Mouse (Mus musculus) forebrain, embryonic 13.5 days (tissue): ENCODE measurements around the gene Psmd13. TPM values are rescaled to one million over a fixed set of nuclear protein-coding genes. Genes with fewer than 3 reads are reported as not detected.
"Not testable (repeated sequence)": the region's sequence is repeated elsewhere in the genome, so short reads cannot be mapped to it uniquely, and the experiment has no call there.

ENCODE experiments used
- ATAC-seq: fragments of 200-750 bp; cut with Nextera tagmentation; 2 replicates; pipeline ENCODE4 v1.8.0; 2017
- H3K27ac ChIP-seq: fragments of 300-500 bp; sonication (generic); 2 replicates; pipeline ENCODE4 v1.5.1; 2015; ENCODE audit warnings: inconsistent platforms, mild to moderate bottlenecking, moderate library complexity
- H3K27me3 ChIP-seq: fragments of 300-500 bp; sonication (generic); 2 replicates; pipeline ENCODE4 v1.6.1; 2015; ENCODE audit warnings: mild to moderate bottlenecking, inconsistent platforms
- H3K36me3 ChIP-seq: fragments of 300-500 bp; sonication (generic); 2 replicates; pipeline ENCODE4 v1.6.1; 2015; ENCODE audit warnings: mild to moderate bottlenecking, inconsistent platforms; ENCODE audit not compliant: poor library complexity, severe bottlenecking
- H3K4me1 ChIP-seq: fragments of 300-500 bp; sonication (generic); 2 replicates; pipeline ENCODE4 v1.6.1; 2015; ENCODE audit warnings: inconsistent platforms
- H3K4me2 ChIP-seq: fragments of 300-500 bp; sonication (generic); 2 replicates; pipeline ENCODE4 v1.6.1; 2015; ENCODE audit warnings: inconsistent platforms, mild to moderate bottlenecking, moderate library complexity
- H3K4me3 ChIP-seq: fragments of 300-500 bp; sonication (generic); 2 replicates; pipeline ENCODE4 v1.5.1; 2015; ENCODE audit warnings: mild to moderate bottlenecking, inconsistent platforms
- H3K9ac ChIP-seq: fragments of 300-500 bp; sonication (generic); 2 replicates; pipeline ENCODE4 v1.6.1; 2015; ENCODE audit warnings: mild to moderate bottlenecking, inconsistent platforms
- H3K9me3 ChIP-seq: fragments of 300-500 bp; sonication (generic); replicated peaks from 2 replicates; pipeline ENCODE4 v1.6.1; 2016; ENCODE audit warnings: inconsistent platforms
- WGBS: fragments of 180-500 bp; shearing (Covaris S2); methylation state at CpG from one replicate; pipeline ENCODE4 v1.1.7; 2015; 5-methylcytosine and 5-hydroxymethylcytosine counted together
- polyA plus RNA-seq: library from polyadenylated mRNA; unstranded; fragments of >200 nt; fragmentation: Nextera tagmentation; extraction: Ambion mirVana; gene quantifications from 2 replicates; pipeline ENCODE4 v1.2.1, GENCODE M21; 2015

Gene Psmd13
- polyA plus RNA-seq, 1 experiment from 2014 or later: 310 TPM

GRCm38 (mm10) chr7:140858746-140859145 is 23.0 kb upstream of the Psmd13 start:
- H3K4me1 ChIP-seq: peaks cover 32% of the 10 kb centered on the region
- peak overlapping the region; percentile 99 for H3K4me2 ChIP-seq
- 98% methylated on average over 8 of the region's 8 CpGs for WGBS
- H3K36me3 ChIP-seq: peaks cover 66% of the 10 kb centered on the region
- peak overlapping the region; percentile 84; the same call in 1 of the 2 replicates for H3K4me3 ChIP-seq
- H3K27ac ChIP-seq: no peak overlapping the region
- no peak for ATAC-seq
- peak overlapping the region; percentile 92 for H3K9ac ChIP-seq
- no peaks in the 10 kb centered on the region for H3K27me3 ChIP-seq
- H3K9me3 ChIP-seq: no peaks in the 10 kb centered on the region

- H3K9ac ChIP-seq: peak overlapping the region; percentile 13; the same call in 1 of the 2 replicates
- no peak overlapping the region for H3K4me2 ChIP-seq
- peaks cover 29% of the 10 kb centered on the region for H3K4me1 ChIP-seq
- peaks cover 66% of the 10 kb centered on the region for H3K36me3 ChIP-seq
- no peak overlapping the region for H3K27ac ChIP-seq
- WGBS: 81% methylated on average over 6 of the region's 6 CpGs
- ATAC-seq: no peak
- no peaks in the 10 kb centered on the region for H3K9me3 ChIP-seq
- no peak overlapping the region for H3K4me3 ChIP-seq
- no peaks in the 10 kb centered on the region for H3K27me3 ChIP-seq
These were observed 21.8 kb upstream of the Psmd13 start for GRCm38 (mm10) chr7:140859997-140860396.

GRCm38 (mm10) chr7:140860728-140861127 is 21.0 kb upstream of the Psmd13 start:
- Histone ChIP-seq H3K4me2 (no peak overlapping the region), H3K4me1 (peaks cover 21% of the 10 kb centered on the region), H3K9me3 (no peaks in the 10 kb centered on the region), H3K27ac (no peak overlapping the region), H3K27me3 (no peaks in the 10 kb centered on the region), H3K9ac (no peak overlapping the region), H3K4me3 (no peak overlapping the region), H3K36me3 (peaks cover 69% of the 10 kb centered on the region)
- no peak for ATAC-seq
- WGBS: 88% methylated on average over 5 of the region's 5 CpGs

GRCm38 (mm10) chr7:140864761-140865160 is 17.0 kb upstream of the Psmd13 start:
- H3K36me3 ChIP-seq: peaks cover 65% of the 10 kb centered on the region
- 89% methylated on average over 12 of the region's 12 CpGs for WGBS
- no peaks in the 10 kb centered on the region for H3K9me3 ChIP-seq

GRCm38 (mm10) chr7:140874224-140874623 is 7.5 kb upstream of the Psmd13 start:
- H3K4me2 ChIP-seq: no peak overlapping the region
- H3K27ac ChIP-seq: no peak overlapping the region
- no peak for ATAC-seq
- H3K36me3 ChIP-seq: peaks cover 38% of the 10 kb centered on the region
- H3K27me3 ChIP-seq: no peaks in the 10 kb centered on the region
- H3K9ac ChIP-seq: no peak overlapping the region
- no peaks in the 10 kb centered on the region for H3K9me3 ChIP-seq
- 89% methylated on average over 4 of the region's 4 CpGs for WGBS
- H3K4me3 ChIP-seq: no peak overlapping the region
- H3K4me1 ChIP-seq: no peaks in the 10 kb centered on the region

More at GRCm38 (mm10) chr7:140864761-140865160, 17.0 kb upstream of the Psmd13 start:
- H3K27me3 ChIP-seq: no peaks in the 10 kb centered on the region
- H3K4me1 ChIP-seq: no peaks in the 10 kb centered on the region
- no peak overlapping the region for H3K4me3 ChIP-seq
- no peak for ATAC-seq
- H3K27ac ChIP-seq: no peak overlapping the region; the same call in 1 of the 2 replicates
- no peak overlapping the region for H3K4me2 ChIP-seq
- no peak overlapping the region for H3K9ac ChIP-seq

GRCm38 (mm10) chr7:140877364-140877763 is 4.4 kb upstream of the Psmd13 start:
- WGBS: 89% methylated on average over 6 of the region's 6 CpGs
- Histone ChIP-seq H3K9ac (no peak overlapping the region), H3K4me3 (no peak overlapping the region)

GRCm38 (mm10) chr7:140879355-140879754 is 2.4 kb upstream of the Psmd13 start:
- Histone ChIP-seq H3K4me3 (no peak overlapping the region), H3K9ac (no peak overlapping the region), H3K27me3 (no peaks in the 10 kb centered on the region), H3K27ac (no peak overlapping the region), H3K36me3 (peaks cover 35% of the 10 kb centered on the region), H3K4me2 (no peak overlapping the region), H3K4me1 (peaks cover 22% of the 10 kb centered on the region), H3K9me3 (no peaks in the 10 kb centered on the region)
- WGBS: 89% methylated on average over 7 of the region's 7 CpGs
- no peak for ATAC-seq

More at GRCm38 (mm10) chr7:140877364-140877763, 4.4 kb upstream of the Psmd13 start:
- peaks cover 7% of the 10 kb centered on the region for H3K4me1 ChIP-seq
- no peak for ATAC-seq
- no peaks in the 10 kb centered on the region for H3K27me3 ChIP-seq
- peaks cover 33% of the 10 kb centered on the region for H3K36me3 ChIP-seq
- no peaks in the 10 kb centered on the region for H3K9me3 ChIP-seq
- H3K4me2 ChIP-seq: no peak overlapping the region
- H3K27ac ChIP-seq: no peak overlapping the region

- Histone ChIP-seq H3K4me3 (no peak overlapping the region), H3K9ac (0 out of 2 replicates have a peak overlapping the region, but pooled peaks have one; percentile 21), H3K27me3 (no peaks in the 10 kb centered on the region), H3K27ac (no peak overlapping the region), H3K9me3 (no peaks in the 10 kb centered on the region), H3K36me3 (peaks cover 33% of the 10 kb centered on the region; the same call in 1 of the 2 replicates), H3K4me2 (no peak overlapping the region), H3K4me1 (peaks cover 22% of the 10 kb centered on the region)
- WGBS: 88% methylated on average over 3 of the region's 3 CpGs
- no peak for ATAC-seq
These were observed 1.3 kb upstream of the Psmd13 start for GRCm38 (mm10) chr7:140880419-140880818.

- Histone ChIP-seq H3K4me2 (peak overlapping the region; percentile 73), H3K4me3 (peak overlapping the region; percentile 82), H3K4me1 (peaks cover 22% of the 10 kb centered on the region), H3K9ac (peak overlapping the region; percentile 80), H3K36me3 (peaks cover 29% of the 10 kb centered on the region; the same call in 1 of the 2 replicates), H3K27ac (no peak overlapping the region; the same call in 1 of the 2 replicates), H3K27me3 (no peaks in the 10 kb centered on the region), H3K9me3 (no peaks in the 10 kb centered on the region)
- WGBS: 24% methylated on average over 8 of the region's 8 CpGs
- ATAC-seq: no peak
These were observed 778 bp upstream of the Psmd13 start for GRCm38 (mm10) chr7:140880865-140881515.

- no peak for ATAC-seq
- Histone ChIP-seq H3K9me3 (no peaks in the 10 kb centered on the region), H3K9ac (peak overlapping the region; percentile 80), H3K4me3 (peak overlapping the region; percentile 82), H3K4me2 (peak overlapping the region; percentile 73), H3K27ac (peak overlapping the region; percentile 83; the same call in 1 of the 2 replicates), H3K27me3 (no peaks in the 10 kb centered on the region), H3K36me3 (peaks cover 32% of the 10 kb centered on the region), H3K4me1 (peaks cover 22% of the 10 kb centered on the region)
- WGBS: under 1% methylated on average over 12 of the region's 12 CpGs
These were observed 668 bp downstream of the Psmd13 start for GRCm38 (mm10) chr7:140882469-140882803.

GRCm38 (mm10) chr7:140890636-140891035 is 8.9 kb downstream of the Psmd13 start:
- not testable (repeated sequence) for H3K9me3 ChIP-seq, H3K27ac ChIP-seq, H3K4me1 ChIP-seq, H3K27me3 ChIP-seq, H3K9ac ChIP-seq, H3K4me2 ChIP-seq, H3K4me3 ChIP-seq, ATAC-seq
- peaks cover 80% of the 10 kb centered on the region for H3K36me3 ChIP-seq
- 96% methylated on average over 16 of the region's 16 CpGs for WGBS

- Histone ChIP-seq H3K4me3 (no peak overlapping the region), H3K4me2 (no peak overlapping the region), H3K27ac (no peak overlapping the region), H3K9ac (no peak overlapping the region), H3K9me3 (no peaks in the 10 kb centered on the region), H3K27me3 (no peaks in the 10 kb centered on the region), H3K36me3 (peaks cover 82% of the 10 kb centered on the region), H3K4me1 (no peaks in the 10 kb centered on the region)
- WGBS: 87% methylated on average over 7 of the region's 7 CpGs
- ATAC-seq: no peak
These were observed 12.3 kb downstream of the Psmd13 start for GRCm38 (mm10) chr7:140894031-140894430.

GRCm38 (mm10) chr7:140894611-140895010 is 12.8 kb downstream of the Psmd13 start:
- Histone ChIP-seq H3K27ac (no peak overlapping the region), H3K9ac (no peak overlapping the region), H3K4me3 (no peak overlapping the region), H3K36me3 (peaks cover 81% of the 10 kb centered on the region), H3K4me1 (no peaks in the 10 kb centered on the region), H3K4me2 (no peak overlapping the region), H3K27me3 (no peaks in the 10 kb centered on the region), H3K9me3 (no peaks in the 10 kb centered on the region)
- 96% methylated on average over 3 of the region's 3 CpGs for WGBS
- ATAC-seq: no peak
